Mouse (Mus musculus) stomach, postnatal 0 days (tissue): ENCODE data around the gene Pum1. TPM values are rescaled to one million over a fixed set of nuclear protein-coding genes. Genes with fewer than 3 reads are reported as not detected.
"Not testable (repeated sequence)": the region's sequence is repeated elsewhere in the genome, so short reads cannot be mapped to it uniquely, and the experiment has no call there.

ENCODE experiments used
- ATAC-seq: fragments of 200-750 bp; cut with Nextera tagmentation; 2 replicates; pipeline ENCODE4 v1.8.0; 2017; ENCODE audit not compliant: low FRiP score, low TSS enrichment
- DNase-seq: peaks from one replicate; pipeline ENCODE4 v3.0.0-alpha.2; 2016; ENCODE audit warnings: low spot score
- H3K27ac ChIP-seq: fragments of 300-500 bp; sonication (generic); replicated peaks from 2 replicates; pipeline ENCODE4 v1.5.1; 2014; ENCODE audit warnings: mild to moderate bottlenecking, control low read depth
- H3K27me3 ChIP-seq: fragments of 300-500 bp; sonication (generic); 2 replicates; pipeline ENCODE4 v1.6.1; 2014; ENCODE audit warnings: low read length; ENCODE audit not compliant: control insufficient read depth, insufficient read depth
- H3K36me3 ChIP-seq: fragments of 300-500 bp; sonication (generic); 2 replicates; pipeline ENCODE4 v1.6.1; 2014; ENCODE audit warnings: low read length, mixed read lengths; ENCODE audit not compliant: control insufficient read depth, insufficient read depth
- H3K4me1 ChIP-seq: fragments of 300-500 bp; sonication (generic); replicated peaks from 2 replicates; pipeline ENCODE4 v1.6.1; 2014; ENCODE audit warnings: antibody characterized with exemption; ENCODE audit not compliant: control insufficient read depth, insufficient read depth
- H3K4me2 ChIP-seq: fragments of 300-500 bp; sonication (generic); replicated peaks from 2 replicates; pipeline ENCODE4 v1.6.1; 2014; ENCODE audit warnings: low read depth, mild to moderate bottlenecking, control low read depth, moderate library complexity
- H3K4me3 ChIP-seq: fragments of 300-500 bp; sonication (generic); 2 replicates; pipeline ENCODE4 v1.5.1; 2014; ENCODE audit warnings: low read depth, low read length, control low read depth
- H3K9ac ChIP-seq: fragments of 300-500 bp; sonication (generic); 2 replicates; pipeline ENCODE4 v1.6.1; 2014; ENCODE audit warnings: mild to moderate bottlenecking, low read length, control low read depth, mixed read lengths
- H3K9me3 ChIP-seq: fragments of 300-500 bp; sonication (generic); 2 replicates; pipeline ENCODE4 v1.6.1; 2016; ENCODE audit warnings: low read length; ENCODE audit not compliant: control insufficient read depth
- CTCF ChIP-seq: IDR thresholded peaks from 2 replicates; pipeline ENCODE4 v1.5.1; 2016; ENCODE audit warnings: antibody characterized with exemption, low read depth, mild to moderate bottlenecking, moderate library complexity
- EP300 ChIP-seq: optimal IDR thresholded peaks from 2 replicates; pipeline ENCODE3; 2016; ENCODE audit warnings: antibody characterized with exemption
- WGBS: fragments of 180-500 bp; shearing (Covaris S2); extraction: QIAGEN DNeasy Blood & Tissue Kit; methylation state at CpG from one replicate; pipeline ENCODE4 v1.1.7; 2014; 5-methylcytosine and 5-hydroxymethylcytosine counted together
- polyA plus RNA-seq: library from polyadenylated mRNA; unstranded; fragments of >200 nt; fragmentation: Nextera tagmentation; extraction: Ambion mirVana; gene quantifications from 2 replicates; pipeline ENCODE4 v1.2.1, GENCODE M21; 2015

The Pum1 gene
- polyA plus RNA-seq, 1 experiment from 2014 or later: 27.0 TPM

DNA sequence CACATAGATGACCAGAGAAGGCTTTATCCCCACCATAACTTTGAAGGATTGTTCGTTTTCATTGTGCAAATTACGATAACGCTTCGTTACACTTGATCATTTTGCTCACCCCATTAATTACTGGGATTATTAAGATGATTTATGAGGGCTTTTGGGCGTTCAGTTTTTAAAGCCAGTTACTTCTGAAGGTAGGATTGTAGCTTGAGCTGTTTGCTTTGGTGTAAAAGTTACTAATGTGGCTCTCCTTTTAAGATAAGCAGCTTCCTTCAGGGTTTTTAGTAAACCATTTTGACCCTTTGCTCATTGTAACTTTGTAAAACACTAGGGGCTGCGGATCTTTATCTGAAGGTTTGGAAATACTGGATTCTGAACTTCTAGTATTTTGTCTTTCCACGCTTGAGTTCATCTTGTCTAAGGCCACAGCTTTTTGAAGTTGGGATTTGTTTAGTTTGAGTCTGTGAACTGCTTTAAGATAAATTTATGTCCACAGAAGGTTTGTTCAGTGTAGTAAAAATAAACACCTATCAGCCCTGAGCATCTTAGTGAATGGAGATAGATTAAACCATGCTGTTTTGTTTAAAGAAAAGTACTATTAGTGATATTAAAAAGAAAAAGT, 1.4 kb downstream of the Pum1 start:
- Histone ChIP-seq H3K27ac (peak overlapping the region; percentile 98), H3K4me1 (0 out of 2 replicates have a peak, but pooled peaks cover 5% of the 10 kb centered on the region), H3K4me3 (peak overlapping the region; percentile 81), H3K9me3 (no peaks in the 10 kb centered on the region), H3K4me2 (peak overlapping the region; percentile 76), H3K36me3 (no peaks in the 10 kb centered on the region), H3K9ac (peak overlapping the region; percentile 90), H3K27me3 (no peaks in the 10 kb centered on the region)
- TF ChIP-seq CTCF (no peak), EP300 (no peak)
- no peak for ATAC-seq
- under 1% methylated on average over 7 of the region's 7 CpGs for WGBS
- no peak for DNase-seq

DNA sequence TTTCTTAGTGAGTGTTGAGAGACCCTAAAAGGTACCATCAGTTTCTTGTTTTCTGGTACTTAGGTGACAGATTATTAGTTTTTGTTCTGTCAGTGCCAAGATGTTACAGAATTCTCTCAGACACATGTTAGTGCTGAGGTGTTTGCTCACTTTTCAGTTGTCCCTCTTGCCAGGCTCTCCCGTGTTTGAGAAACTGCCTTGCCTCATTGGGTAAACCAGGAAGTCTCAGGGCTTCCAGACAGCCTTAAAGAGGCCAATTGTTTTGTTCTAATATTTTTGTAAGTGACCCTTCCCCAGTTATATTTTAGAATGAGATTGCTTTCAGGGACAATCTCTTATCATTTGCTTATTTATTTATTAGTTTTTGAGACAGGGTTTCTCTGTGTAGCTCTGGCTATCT, 2.1 kb downstream of the Pum1 start:
- Histone ChIP-seq H3K9me3 (no peaks in the 10 kb centered on the region), H3K9ac (0 out of 2 replicates have a peak overlapping the region, but pooled peaks have one; percentile 28), H3K27me3 (no peaks in the 10 kb centered on the region), H3K4me3 (0 out of 2 replicates have a peak overlapping the region, but pooled peaks have one; percentile 81), H3K4me2 (peak overlapping the region; percentile 76), H3K36me3 (no peaks in the 10 kb centered on the region), H3K27ac (0 out of 2 replicates have a peak overlapping the region, but pooled peaks have one; percentile 24), H3K4me1 (0 out of 2 replicates have a peak, but pooled peaks cover 5% of the 10 kb centered on the region)
- DNase-seq: peak; percentile 27
- TF ChIP-seq EP300 (no peak), CTCF (no peak)
- WGBS: 0% methylated on average over 1 of the region's 1 CpGs
- ATAC-seq: no peak

DNA sequence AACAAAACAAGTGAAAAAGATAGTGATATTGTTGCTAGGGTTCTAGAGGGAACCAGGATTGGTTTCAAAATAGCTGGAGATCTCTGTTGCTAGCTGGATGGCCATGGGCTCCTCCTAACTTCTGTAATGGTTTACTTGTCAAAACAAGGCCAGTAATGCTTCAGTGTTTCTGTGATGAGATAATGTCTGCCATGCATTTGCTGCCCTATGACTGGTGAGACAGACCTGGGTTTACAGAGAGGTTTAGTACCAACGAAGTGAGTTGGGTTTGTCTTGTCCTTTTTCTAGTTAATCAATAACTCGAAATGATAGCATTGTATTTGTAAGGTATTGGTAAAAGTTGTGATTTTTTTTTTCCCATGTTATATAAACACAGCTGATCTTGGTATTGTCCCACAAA, 4.6 kb downstream of the Pum1 start:
- DNase-seq: no peak
- Histone ChIP-seq H3K9me3 (no peaks in the 10 kb centered on the region), H3K36me3 (peaks cover 3% of the 10 kb centered on the region), H3K4me3 (no peak overlapping the region), H3K4me2 (no peak overlapping the region), H3K27me3 (no peaks in the 10 kb centered on the region), H3K9ac (no peak overlapping the region), H3K27ac (no peak overlapping the region), H3K4me1 (peaks cover 5% of the 10 kb centered on the region; the same call in 1 of the 2 replicates)
- no peak for ATAC-seq
- no peak for TF ChIP-seq CTCF
- no peak for TF ChIP-seq EP300
- WGBS: 41% methylated on average over 2 of the region's 2 CpGs

DNA sequence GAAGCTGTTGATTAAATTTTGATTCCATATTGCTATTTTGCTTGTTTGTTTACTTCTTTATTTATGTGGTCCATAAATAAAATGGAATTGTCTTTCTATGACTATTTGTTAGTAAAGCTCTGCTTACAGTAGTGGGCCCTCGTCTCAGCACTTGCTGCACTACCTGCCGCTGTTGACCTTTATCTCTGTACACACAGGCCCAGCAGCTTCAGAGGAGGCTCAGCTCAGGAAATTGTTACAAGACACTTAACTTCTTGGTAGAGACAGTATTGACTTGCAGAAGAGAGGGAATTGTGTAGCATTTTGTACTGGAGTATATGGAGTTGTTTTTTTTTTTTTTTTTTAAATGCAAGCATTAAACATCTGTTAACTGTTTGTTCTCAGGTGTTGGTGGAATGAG, 5.4 kb downstream of the Pum1 start:
- 26% methylated on average over 2 of the region's 2 CpGs for WGBS
- DNase-seq (no peak), ATAC-seq (no peak)
- Histone ChIP-seq H3K27me3 (no peaks in the 10 kb centered on the region), H3K9me3 (no peaks in the 10 kb centered on the region), H3K4me2 (no peak overlapping the region), H3K4me3 (no peak overlapping the region), H3K9ac (no peak overlapping the region), H3K36me3 (peaks cover 7% of the 10 kb centered on the region), H3K4me1 (peaks cover 5% of the 10 kb centered on the region; the same call in 1 of the 2 replicates), H3K27ac (no peak overlapping the region)
- TF ChIP-seq EP300 (no peak), CTCF (no peak)

DNA sequence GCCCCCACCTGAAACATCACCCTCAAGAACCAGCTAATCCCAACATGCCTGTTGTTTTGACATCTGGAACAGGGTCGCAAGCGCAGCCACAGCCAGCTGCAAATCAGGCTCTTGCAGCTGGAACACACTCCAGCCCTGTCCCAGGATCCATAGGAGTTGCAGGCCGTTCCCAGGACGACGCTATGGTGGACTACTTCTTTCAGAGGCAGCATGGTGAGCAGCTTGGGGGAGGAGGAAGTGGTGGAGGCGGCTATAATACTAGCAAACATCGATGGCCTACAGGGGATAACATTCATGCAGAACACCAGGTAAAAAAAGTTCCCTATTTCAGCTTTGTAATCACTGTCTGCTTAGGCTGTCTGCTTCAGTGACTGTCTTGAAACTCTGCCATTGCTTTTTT, 5.9 kb downstream of the Pum1 start:
- Histone ChIP-seq H3K4me3 (no peak overlapping the region), H3K4me1 (peaks cover 5% of the 10 kb centered on the region; the same call in 1 of the 2 replicates), H3K27me3 (no peaks in the 10 kb centered on the region), H3K9ac (no peak overlapping the region), H3K4me2 (no peak overlapping the region), H3K27ac (no peak overlapping the region), H3K36me3 (peaks cover 7% of the 10 kb centered on the region), H3K9me3 (no peaks in the 10 kb centered on the region)
- ATAC-seq (no peak), DNase-seq (peak; percentile 21)
- TF ChIP-seq CTCF (no peak), EP300 (no peak)
- 35% methylated on average over 7 of the region's 7 CpGs for WGBS

DNA sequence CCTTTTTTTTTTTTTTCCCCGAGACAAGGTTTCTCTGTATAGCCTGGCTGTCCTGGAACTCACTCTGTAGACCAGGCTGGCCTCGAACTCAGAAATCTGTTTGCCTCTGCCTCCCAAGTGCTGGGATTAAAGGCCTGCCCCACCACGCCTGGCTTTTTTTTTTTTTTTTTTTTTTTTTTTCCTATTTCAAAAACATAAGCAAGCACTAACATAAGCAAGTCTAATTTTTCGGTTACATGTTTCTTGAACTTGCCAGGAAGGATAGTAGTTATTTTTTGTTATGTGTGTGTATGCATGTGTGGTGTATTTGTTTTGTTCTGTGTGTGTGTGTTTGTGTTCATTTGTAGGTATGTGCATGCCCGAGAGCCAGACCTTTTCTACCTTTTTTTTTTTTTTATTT, 6.9 kb downstream of the Pum1 start:
- not testable (repeated sequence) for DNase-seq, H3K27me3 ChIP-seq, ATAC-seq, H3K4me3 ChIP-seq, H3K27ac ChIP-seq, H3K9me3 ChIP-seq, H3K9ac ChIP-seq, H3K4me1 ChIP-seq, H3K4me2 ChIP-seq, H3K36me3 ChIP-seq
- 68% methylated on average over 5 of the region's 5 CpGs for WGBS
